Mouse (Mus musculus) stomach, embryonic 16.5 days (tissue): Measurements from ENCODE around the gene Galns. TPM values are rescaled to one million over a fixed set of nuclear protein-coding genes. Genes with fewer than 3 reads are reported as not detected.

ENCODE experiments used
- ATAC-seq: fragments of 200-750 bp; cut with Nextera tagmentation; 2 replicates; pipeline ENCODE4 v1.8.0; 2017; ENCODE audit warnings: moderate number of reproducible peaks, moderate TSS enrichment; ENCODE audit not compliant: insufficient read depth, low FRiP score
- H3K27ac ChIP-seq: fragments of 300-500 bp; sonication (generic); 2 replicates; pipeline ENCODE4 v1.5.1; 2014; ENCODE audit warnings: low read length
- H3K27me3 ChIP-seq: fragments of 300-500 bp; sonication (generic); 2 replicates; pipeline ENCODE4 v1.6.1; 2014; ENCODE audit warnings: low read length, control low read depth, mixed read lengths; ENCODE audit not compliant: control insufficient read depth, insufficient read depth
- H3K36me3 ChIP-seq: fragments of 300-500 bp; sonication (generic); 2 replicates; pipeline ENCODE4 v1.6.1; 2014; ENCODE audit warnings: low read length; ENCODE audit not compliant: control insufficient read depth, insufficient read depth
- H3K4me1 ChIP-seq: fragments of 300-500 bp; sonication (generic); 2 replicates; pipeline ENCODE4 v1.6.1; 2014; ENCODE audit warnings: low read length, control low read depth, mixed read lengths; ENCODE audit not compliant: control insufficient read depth, insufficient read depth
- H3K4me2 ChIP-seq: fragments of 300-500 bp; sonication (generic); 2 replicates; pipeline ENCODE4 v1.6.1; 2014; ENCODE audit warnings: low read depth, low read length, mixed read lengths
- H3K4me3 ChIP-seq: fragments of 300-500 bp; sonication (generic); replicated peaks from 2 replicates; pipeline ENCODE4 v1.5.1; 2014; ENCODE audit warnings: mild to moderate bottlenecking, low read length
- H3K9ac ChIP-seq: fragments of 300-500 bp; sonication (generic); 2 replicates; pipeline ENCODE4 v1.6.1; 2014; ENCODE audit warnings: low read length
- H3K9me3 ChIP-seq: fragments of 300-500 bp; sonication (generic); replicated peaks from 2 replicates; pipeline ENCODE4 v1.6.1; 2016; ENCODE audit warnings: low read length, control low read depth; ENCODE audit not compliant: control insufficient read depth
- WGBS: fragments of 180-500 bp; shearing (Covaris S2); extraction: QIAGEN DNeasy Blood & Tissue Kit; methylation state at CpG from one replicate; pipeline ENCODE4 v1.1.7; 2014; 5-methylcytosine and 5-hydroxymethylcytosine counted together
- polyA plus RNA-seq: library from polyadenylated mRNA; unstranded; fragments of >200 nt; fragmentation: Nextera tagmentation; extraction: Ambion mirVana; gene quantifications from 2 replicates; pipeline ENCODE4 v1.2.1, GENCODE M21; 2015

The Galns gene
- polyA plus RNA-seq, 1 experiment from 2014 or later = 14.8 TPM

GRCm38 (mm10) chr8:122648192-122648970, 37.1 kb upstream of the Galns start:
- no peak overlapping the region for H3K4me3 ChIP-seq
- WGBS = 66% methylated on average over 15 of the region's 15 CpGs
- no peak overlapping the region for H3K4me2 ChIP-seq
- H3K27me3 ChIP-seq = no peaks in the 10 kb centered on the region
- no peaks in the 10 kb centered on the region for H3K36me3 ChIP-seq
- ATAC-seq = no peak
- H3K9ac ChIP-seq = 0 out of 2 replicates have a peak overlapping the region, but pooled peaks have one; percentile 1
- H3K27ac ChIP-seq = no peak overlapping the region
- no peaks in the 10 kb centered on the region for H3K9me3 ChIP-seq
- peaks cover 11% of the 10 kb centered on the region; the same call in 1 of the 2 replicates for H3K4me1 ChIP-seq

- peaks cover 13% of the 10 kb centered on the region for H3K4me1 ChIP-seq
- H3K27ac ChIP-seq = no peak overlapping the region
- no peak overlapping the region for H3K4me3 ChIP-seq
- no peak overlapping the region for H3K9ac ChIP-seq
- H3K4me2 ChIP-seq = no peak overlapping the region
- WGBS = 89% methylated on average over 16 of the region's 16 CpGs
- no peaks in the 10 kb centered on the region for H3K27me3 ChIP-seq
- no peaks in the 10 kb centered on the region for H3K9me3 ChIP-seq
- ATAC-seq = no peak
- no peaks in the 10 kb centered on the region for H3K36me3 ChIP-seq
Measured at GRCm38 (mm10) chr8:122646337-122646736, 35.1 kb upstream of the Galns start.

GRCm38 (mm10) chr8:122644175-122644954, 33.1 kb upstream of the Galns start:
- ATAC-seq = no peak
- Histone ChIP-seq H3K36me3 (no peaks in the 10 kb centered on the region), H3K9ac (no peak overlapping the region), H3K4me2 (no peak overlapping the region), H3K27ac (no peak overlapping the region), H3K4me3 (no peak overlapping the region), H3K4me1 (peaks cover 27% of the 10 kb centered on the region), H3K27me3 (no peaks in the 10 kb centered on the region), H3K9me3 (no peaks in the 10 kb centered on the region)
- 71% methylated on average over 6 of the region's 6 CpGs for WGBS

GRCm38 (mm10) chr8:122642071-122642470, 30.8 kb upstream of the Galns start:
- Histone ChIP-seq H3K4me1 (peaks cover 41% of the 10 kb centered on the region), H3K27ac (no peak overlapping the region), H3K36me3 (no peaks in the 10 kb centered on the region), H3K4me2 (no peak overlapping the region), H3K4me3 (no peak overlapping the region), H3K27me3 (no peaks in the 10 kb centered on the region), H3K9me3 (no peaks in the 10 kb centered on the region), H3K9ac (no peak overlapping the region)
- 43% methylated on average over 9 of the region's 9 CpGs for WGBS
- ATAC-seq = no peak

- ATAC-seq = no peak
Measured at GRCm38 (mm10) chr8:122641406-122641805, 30.1 kb upstream of the Galns start.

GRCm38 (mm10) chr8:122640825-122641224, 29.6 kb upstream of the Galns start:
- Histone ChIP-seq H3K4me1 (peaks cover 50% of the 10 kb centered on the region), H3K27ac (no peak overlapping the region), H3K4me3 (no peak overlapping the region), H3K9me3 (no peaks in the 10 kb centered on the region), H3K9ac (no peak overlapping the region), H3K4me2 (no peak overlapping the region), H3K36me3 (no peaks in the 10 kb centered on the region), H3K27me3 (no peaks in the 10 kb centered on the region)
- WGBS = 76% methylated on average over 4 of the region's 4 CpGs
- ATAC-seq = no peak

More at GRCm38 (mm10) chr8:122641406-122641805, 30.1 kb upstream of the Galns start:
- H3K36me3 ChIP-seq = no peaks in the 10 kb centered on the region
- H3K4me2 ChIP-seq = no peak overlapping the region
- H3K9ac ChIP-seq = no peak overlapping the region
- H3K27me3 ChIP-seq = no peaks in the 10 kb centered on the region
- no peak overlapping the region for H3K4me3 ChIP-seq
- no peak overlapping the region for H3K27ac ChIP-seq
- peaks cover 47% of the 10 kb centered on the region for H3K4me1 ChIP-seq
- 61% methylated on average over 15 of the region's 15 CpGs for WGBS
- no peaks in the 10 kb centered on the region for H3K9me3 ChIP-seq

- Histone ChIP-seq H3K4me1 (peaks cover 54% of the 10 kb centered on the region), H3K4me2 (no peak overlapping the region), H3K27me3 (no peaks in the 10 kb centered on the region), H3K9me3 (no peaks in the 10 kb centered on the region), H3K36me3 (no peaks in the 10 kb centered on the region), H3K4me3 (no peak overlapping the region), H3K9ac (no peak overlapping the region), H3K27ac (peak overlapping the region; percentile 47)
- peak; percentile 52; the same call in 1 of the 2 replicates for ATAC-seq
- 21% methylated on average over 16 of the region's 16 CpGs for WGBS
Measured at GRCm38 (mm10) chr8:122639521-122640248, 28.4 kb upstream of the Galns start.

- ATAC-seq = no peak
- Histone ChIP-seq H3K9ac (peak overlapping the region; percentile 20; the same call in 1 of the 2 replicates), H3K9me3 (no peaks in the 10 kb centered on the region), H3K4me1 (peaks cover 54% of the 10 kb centered on the region), H3K36me3 (no peaks in the 10 kb centered on the region), H3K27ac (0 out of 2 replicates have a peak overlapping the region, but pooled peaks have one; percentile 47), H3K27me3 (no peaks in the 10 kb centered on the region), H3K4me2 (no peak overlapping the region), H3K4me3 (no peak overlapping the region)
- WGBS = 66% methylated on average over 16 of the region's 16 CpGs
Measured at GRCm38 (mm10) chr8:122638601-122639000, 27.3 kb upstream of the Galns start.
